ENCODE assay signal across 11 mouse cellular contexts in genomic region chr12:26733822-26734557, GRCm38 (mm10).
DNase-seq lines count a peak whose midpoint lies in the region; ATAC-seq lines count a peak whose summit lies in the region.
"Had no signal": no experiment of that assay in that cellular context is flagged by ENCODE, and none has a peak within 500 bp of the region (broad histone marks: within the 10 kb centered on the region; RNA-seq: fewer than 3 reads in every experiment).

No protein-coding gene starts in this region.

- H3K4me1 ChIP-seq in embryonic facial prominence, embryonic 10.5 days = peaks cover 25% of the 10 kb centered on the region
- H3K4me1 ChIP-seq in hindbrain, embryonic 16.5 days (ENCODE audit: control insufficient read depth, insufficient read depth, low read depth, low read length) = peaks cover 7% of the 10 kb centered on the region; the same call in 1 of the 2 replicates
- peaks cover 10% of the 10 kb centered on the region for H3K4me1 ChIP-seq in midbrain, embryonic 15.5 days

- 0 out of 2 replicates have a peak, but pooled peaks cover 3% of the 10 kb centered on the region for H3K9me3 ChIP-seq in embryonic facial prominence, embryonic 10.5 days
- no peaks in the 10 kb centered on the region for H3K9me3 ChIP-seq in hindbrain, embryonic 16.5 days (ENCODE audit: control insufficient read depth, low read length)
- H3K9me3 ChIP-seq in midbrain, embryonic 15.5 days = no peaks in the 10 kb centered on the region; the same call in 1 of the 2 replicates

- H3K4me2 ChIP-seq in hindbrain, embryonic 16.5 days (ENCODE audit: low read length) = no peak overlapping the region
- H3K4me2 ChIP-seq in midbrain, embryonic 15.5 days = peak overlapping the region; percentile 10
- H3K4me2 ChIP-seq: embryonic facial prominence, embryonic 12.5 days had no signal

- WGBS in embryonic facial prominence, embryonic 10.5 days = 39% methylated on average over 4 of the region's 4 CpGs
- WGBS in hindbrain, embryonic 16.5 days = 19% methylated on average over 4 of the region's 4 CpGs
- 22% methylated on average over 4 of the region's 4 CpGs for WGBS in midbrain, embryonic 15.5 days

- H3K4me3 ChIP-seq in embryonic facial prominence, embryonic 10.5 days = no peak overlapping the region
- H3K4me3 ChIP-seq in hindbrain, embryonic 16.5 days (ENCODE audit: low read length) = no peak overlapping the region
- H3K4me3 ChIP-seq in midbrain, embryonic 15.5 days = no peak overlapping the region
- H3K4me3 ChIP-seq: embryonic facial prominence, embryonic 12.5 days had no signal

- peak; percentile 64 for ATAC-seq in hindbrain, embryonic 16.5 days
- ATAC-seq in midbrain, embryonic 15.5 days (replicated peaks) = peak; percentile 76
- ATAC-seq in frontal cortex, adult (ENCODE audit: low TSS enrichment) = no peak
- ATAC-seq: CD4-positive, CD25-positive, alpha-beta regulatory T cell, adult 4 months had no signal

- no peaks in the 10 kb centered on the region for H3K27me3 ChIP-seq in embryonic facial prominence, embryonic 10.5 days (replicated peaks; ENCODE audit: low read depth, poor library complexity, severe bottlenecking)
- H3K27me3 ChIP-seq in hindbrain, embryonic 16.5 days (replicated peaks; ENCODE audit: control insufficient read depth, insufficient read depth, low read length) = no peaks in the 10 kb centered on the region
- H3K27me3 ChIP-seq in midbrain, embryonic 15.5 days (replicated peaks) = no peaks in the 10 kb centered on the region
- H3K27me3 ChIP-seq: embryonic facial prominence, embryonic 12.5 days had no signal

- H3K36me3 ChIP-seq in embryonic facial prominence, embryonic 10.5 days (replicated peaks) = no peaks in the 10 kb centered on the region
- H3K36me3 ChIP-seq in hindbrain, embryonic 16.5 days (ENCODE audit: control insufficient read depth, insufficient read depth, low read length) = no peaks in the 10 kb centered on the region
- H3K36me3 ChIP-seq in midbrain, embryonic 15.5 days (replicated peaks) = no peaks in the 10 kb centered on the region
- H3K36me3 ChIP-seq: embryonic facial prominence, embryonic 12.5 days had no signal

- DNase-seq in kidney, postnatal 10 days = peak; percentile 27
- no peak for DNase-seq in kidney, adult 11 months
- peak; percentile 54 for DNase-seq in embryonic facial prominence, embryonic 10.5 days (ENCODE audit: low spot score)
- DNase-seq in ovary, postnatal 14 days (ENCODE audit: low spot score) = no peak
- no peak for DNase-seq in right cerebral cortex, postnatal 4 days
- DNase-seq: lung, adult 18-20 months had no signal

- no peak overlapping the region for H3K9ac ChIP-seq in hindbrain, embryonic 16.5 days (ENCODE audit: low read depth, low read length)
- H3K9ac ChIP-seq in midbrain, embryonic 15.5 days = no peak overlapping the region; the same call in 1 of the 2 replicates
- H3K9ac ChIP-seq: embryonic facial prominence, embryonic 12.5 days had no signal

- H3K27ac ChIP-seq in embryonic facial prominence, embryonic 10.5 days (replicated peaks) = peak overlapping the region; percentile 52; the same call in 1 of the 2 replicates
- H3K27ac ChIP-seq in hindbrain, embryonic 16.5 days (ENCODE audit: low read depth, low read length) = peak overlapping the region; percentile 44
- H3K27ac ChIP-seq in midbrain, embryonic 15.5 days = peak overlapping the region; percentile 54
- H3K27ac ChIP-seq: embryonic facial prominence, embryonic 12.5 days had no signal

Comparison
In these comparisons a context has a peak if more than half of its experiments do, and no peak if none do; other contexts are left out.
1. DNase-seq: peak in kidney, postnatal 10 days (single experiment) and embryonic facial prominence, embryonic 10.5 days (single experiment); none in kidney, adult 11 months (single experiment), ovary, postnatal 14 days (single experiment) and right cerebral cortex, postnatal 4 days (single experiment).
2. Peak in every context shown above with its lines, with median percentiles within 50 percentile points of each other: H3K27ac ChIP-seq.